Mouse (Mus musculus): Measurements from ENCODE around the gene Snx17. TPM values are rescaled to one million over a fixed set of nuclear protein-coding genes. Genes with fewer than 3 reads are reported as not detected.

Gene Snx17
- polyA plus RNA-seq, 1 experiment from 2014 or later: 122 TPM

- Histone ChIP-seq H3K9me3 (replicated peaks; ENCODE audit: low read length) (no peaks in the 10 kb centered on the region), H3K9ac (ENCODE audit: low read depth, low read length) (peak within 1 kb of the TSS; percentile 81), H3K4me1 (replicated peaks; ENCODE audit: insufficient read depth, low read length) (no peaks in the 10 kb centered on the region), H3K36me3 (ENCODE audit: insufficient read depth, low read length) (no peaks in the 10 kb centered on the region), H3K4me2 (ENCODE audit: low read length) (peak within 1 kb of the TSS; percentile 85), H3K27ac (peak within 1 kb of the TSS; percentile 93), H3K4me3 (replicated peaks; ENCODE audit: low read depth, low read length) (peak within 1 kb of the TSS; percentile 89), H3K27me3 (ENCODE audit: insufficient read depth, low read length) (no peaks in the 10 kb centered on the region)
- ATAC-seq (replicated peaks; ENCODE audit: low FRiP score, low read depth) (peak; percentile 97), DNase-seq (ENCODE audit: low spot score) (peak; percentile 97)
- no peak for TF ChIP-seq CTCF (IDR thresholded peaks at IDR 0.05; ENCODE audit: low read depth)
- under 1% methylated on average over 70 of the region's 70 CpGs for WGBS
Observed at GRCm38 (mm10) chr5:31220448-31221303, 27.6 kb downstream of the Snx17 start, which contains the start of gene Ppm1g. Ppm1g (minus strand) TSS chr5:31220687.

GRCm38 (mm10) chr5:31221304-31221945 is 28.4 kb downstream of the Snx17 start:
- Histone ChIP-seq H3K4me2 (ENCODE audit: low read length) (peak overlapping the region; percentile 85), H3K4me3 (replicated peaks; ENCODE audit: low read depth, low read length) (peak overlapping the region; percentile 89), H3K4me1 (replicated peaks; ENCODE audit: insufficient read depth, low read length) (no peaks in the 10 kb centered on the region), H3K9ac (ENCODE audit: low read depth, low read length) (peak overlapping the region; percentile 81), H3K27me3 (ENCODE audit: insufficient read depth, low read length) (no peaks in the 10 kb centered on the region), H3K27ac (peak overlapping the region; percentile 93), H3K36me3 (ENCODE audit: insufficient read depth, low read length) (no peaks in the 10 kb centered on the region), H3K9me3 (replicated peaks; ENCODE audit: low read length) (no peaks in the 10 kb centered on the region)
- TF ChIP-seq CTCF (IDR thresholded peaks at IDR 0.05; ENCODE audit: low read depth): peak; percentile 67
- peak; percentile 82 for DNase-seq (ENCODE audit: low spot score)
- WGBS: 15% methylated on average over 11 of the region's 11 CpGs
- ATAC-seq (replicated peaks; ENCODE audit: low FRiP score, low read depth): no peak

- no peak overlapping the region for H3K27ac ChIP-seq
- no peak overlapping the region for H3K9ac ChIP-seq (ENCODE audit: low read depth, low read length)
- H3K36me3 ChIP-seq (ENCODE audit: insufficient read depth, low read length): no peaks in the 10 kb centered on the region
- DNase-seq (ENCODE audit: low spot score) (no peak), ATAC-seq (replicated peaks; ENCODE audit: low FRiP score, low read depth) (no peak)
- no peak overlapping the region for H3K4me3 ChIP-seq (replicated peaks; ENCODE audit: low read depth, low read length)
- no peak for TF ChIP-seq CTCF (IDR thresholded peaks at IDR 0.05; ENCODE audit: low read depth)
- WGBS: 92% methylated on average over 9 of the region's 9 CpGs
- no peaks in the 10 kb centered on the region for H3K9me3 ChIP-seq (replicated peaks; ENCODE audit: low read length)
- H3K4me1 ChIP-seq (replicated peaks; ENCODE audit: insufficient read depth, low read length): no peaks in the 10 kb centered on the region
- H3K27me3 ChIP-seq (ENCODE audit: insufficient read depth, low read length): no peaks in the 10 kb centered on the region
- H3K4me2 ChIP-seq (ENCODE audit: low read length): no peak overlapping the region
Observed at GRCm38 (mm10) chr5:31222696-31223095, 29.7 kb downstream of the Snx17 start.

GRCm38 (mm10) chr5:31226641-31227040 is 33.6 kb downstream of the Snx17 start:
- Histone ChIP-seq H3K9ac (ENCODE audit: low read depth, low read length) (no peak overlapping the region), H3K4me2 (ENCODE audit: low read length) (no peak overlapping the region), H3K4me1 (replicated peaks; ENCODE audit: insufficient read depth, low read length) (no peaks in the 10 kb centered on the region), H3K4me3 (replicated peaks; ENCODE audit: low read depth, low read length) (no peak overlapping the region), H3K9me3 (replicated peaks; ENCODE audit: low read length) (no peaks in the 10 kb centered on the region), H3K27me3 (ENCODE audit: insufficient read depth, low read length) (no peaks in the 10 kb centered on the region), H3K36me3 (ENCODE audit: insufficient read depth, low read length) (no peaks in the 10 kb centered on the region), H3K27ac (no peak overlapping the region)
- ATAC-seq (replicated peaks; ENCODE audit: low FRiP score, low read depth) (no peak), DNase-seq (ENCODE audit: low spot score) (no peak)
- WGBS: 62% methylated on average over 1 of the region's 1 CpGs
- no peak for TF ChIP-seq CTCF (IDR thresholded peaks at IDR 0.05; ENCODE audit: low read depth)

GRCm38 (mm10) chr5:31240637-31241521 is 47.9 kb downstream of the Snx17 start, which contains the start of the genes Nrbp1 and Gm9970:
Nrbp1 (plus strand) TSS chr5:31240864.
Gm9970 (minus strand) TSS chr5:31241232.
- DNase-seq (ENCODE audit: low spot score) (peak; percentile 98), ATAC-seq (replicated peaks; ENCODE audit: low FRiP score, low read depth) (peak; percentile 98)
- under 1% methylated on average over 95 of the region's 103 CpGs for WGBS
- Histone ChIP-seq H3K4me3 (replicated peaks; ENCODE audit: low read depth, low read length) (peak within 1 kb of the TSS; percentile 95), H3K9me3 (replicated peaks; ENCODE audit: low read length) (no peaks in the 10 kb centered on the region), H3K27me3 (ENCODE audit: insufficient read depth, low read length) (no peaks in the 10 kb centered on the region), H3K4me1 (replicated peaks; ENCODE audit: insufficient read depth, low read length) (peaks cover 4% of the 10 kb centered on the region; the same call in 1 of the 2 replicates), H3K4me2 (ENCODE audit: low read length) (peak within 1 kb of the TSS; percentile 72), H3K36me3 (ENCODE audit: insufficient read depth, low read length) (peaks cover 24% of the 10 kb centered on the region), H3K27ac (peak within 1 kb of the TSS; percentile 99), H3K9ac (ENCODE audit: low read depth, low read length) (peak within 1 kb of the TSS; percentile 98)
- peak; percentile 24; the same call in 1 of the 2 replicates for TF ChIP-seq CTCF (IDR thresholded peaks at IDR 0.05; ENCODE audit: low read depth)

All from kidney, postnatal 0 days (tissue).